Mouse (Mus musculus): ENCODE measurements around the gene Pnkd.

DNA sequence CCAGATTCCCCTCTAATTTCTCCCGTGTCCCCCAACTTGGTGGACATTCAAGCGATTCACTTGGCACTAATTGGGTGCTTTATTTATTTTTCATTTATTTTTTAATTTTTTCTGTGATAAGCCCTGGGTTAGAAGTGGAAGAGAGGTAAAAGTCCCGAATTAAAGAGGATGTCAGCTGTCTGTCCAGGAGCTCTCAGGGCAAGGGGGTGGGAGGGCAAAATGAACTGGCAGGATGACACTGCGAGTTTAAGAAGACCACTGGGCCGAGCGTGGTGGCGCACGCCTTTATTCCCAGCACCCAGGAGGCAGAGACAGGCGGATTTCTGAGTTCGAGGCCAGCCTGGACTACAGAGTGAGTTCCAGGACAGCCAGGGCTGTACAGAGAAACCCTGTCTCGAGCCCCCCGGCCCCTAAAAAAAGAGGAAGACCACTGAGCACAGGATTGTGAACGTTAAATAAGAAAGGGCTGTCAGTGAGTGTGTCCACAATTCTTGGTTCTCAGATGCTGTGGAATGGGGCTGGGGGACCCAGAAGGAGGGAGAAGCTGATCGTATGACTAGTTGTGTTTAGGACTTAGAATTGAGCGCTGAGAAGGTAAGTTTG is 102.8 kb downstream of the Pnkd start:
- TF ChIP-seq CTCF (IDR thresholded peaks at IDR 0.05; ENCODE audit: control insufficient read depth, insufficient read depth, low read length): no peak
- TF ChIP-seq POLR2A (IDR thresholded peaks at IDR 0.05; ENCODE audit: borderline replicate concordance, control insufficient read depth, low read depth, low read length): no peak
